Mouse (Mus musculus) lung, postnatal 0 days (tissue): ENCODE results near the gene Foxs1.

Experiments used
- CTCF ChIP-seq: IDR thresholded peaks from 2 replicates; pipeline ENCODE4 v1.5.1; 2016; ENCODE audit warnings: antibody characterized with exemption, mild to moderate bottlenecking
- EP300 ChIP-seq: IDR thresholded peaks from 2 replicates; pipeline ENCODE4 v1.6.1; 2016; ENCODE audit warnings: antibody characterized with exemption, mild to moderate bottlenecking, control low read depth

- no peak for TF ChIP-seq CTCF
- no peak for TF ChIP-seq EP300
Measured at GRCm38 (mm10) chr2:152904127-152904643, 28.8 kb downstream of the Foxs1 start.
